8 mouse cellular contexts compared by ENCODE assay signal in the genomic region with DNA sequence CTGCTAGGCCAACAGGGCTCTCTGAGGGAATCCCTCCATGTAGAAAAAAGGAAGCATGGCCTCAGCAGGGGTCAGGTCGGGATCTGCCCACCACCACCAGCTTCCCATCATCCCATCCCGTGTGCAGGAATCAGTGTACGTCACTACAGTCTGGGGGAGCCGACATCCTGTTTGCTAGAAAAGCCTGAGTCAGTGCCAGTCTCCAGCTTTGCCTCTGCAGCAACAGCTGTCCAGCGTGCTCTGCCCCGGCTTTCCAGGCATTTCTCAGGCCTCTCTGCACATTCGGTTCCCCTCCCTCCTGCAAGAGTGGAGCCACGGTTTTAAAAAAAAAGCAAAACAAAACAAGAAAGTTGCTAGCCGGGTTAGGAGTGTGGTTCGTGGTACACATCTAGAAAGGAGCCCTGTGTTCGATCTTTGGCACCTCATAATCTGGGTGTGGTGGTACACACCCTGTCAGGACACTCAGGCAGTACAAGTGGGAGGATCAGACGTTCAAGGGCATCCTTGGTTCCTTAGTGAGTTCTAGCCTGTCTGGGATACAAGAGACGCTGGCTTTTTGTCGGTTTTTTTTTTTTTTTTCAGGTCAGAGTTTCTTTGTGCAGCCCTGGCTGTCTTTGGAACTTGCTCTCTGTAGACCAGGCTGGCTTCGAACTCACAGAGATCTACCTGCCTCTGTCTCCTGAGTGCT. TPM values are rescaled to one million over a fixed set of nuclear protein-coding genes. Genes with fewer than 3 reads are reported as not detected.
A peak's percentile ranks its signal among the peaks of the same experiment; 100 is the strongest.
DNase-seq lines count a peak whose midpoint lies in the region; ATAC-seq and TF ChIP-seq lines count a peak whose summit lies in the region.

No protein-coding gene starts in this region.

- no peak overlapping the region for H3K4me3 ChIP-seq in midbrain, embryonic 10.5 days
- no peak overlapping the region for H3K4me3 ChIP-seq in midbrain, postnatal 0 days (ENCODE audit: low read depth, low read length)
- no peak overlapping the region for H3K4me3 ChIP-seq in embryonic fibroblast, embryonic 13.5 days (ENCODE audit: insufficient read depth, low read length)
- no peak overlapping the region for H3K4me3 ChIP-seq in hindbrain, embryonic 11.5 days (ENCODE audit: low read depth, low read length)
- no peak overlapping the region for H3K4me3 ChIP-seq in lung, embryonic 14.5 days (ENCODE audit: low read depth, low read length)

- no peak overlapping the region for H3K4me2 ChIP-seq in midbrain, postnatal 0 days (ENCODE audit: low read depth, low read length, poor library complexity, severe bottlenecking)
- no peak overlapping the region for H3K4me2 ChIP-seq in hindbrain, embryonic 11.5 days (replicated peaks; ENCODE audit: low read depth, low read length)
- no peak overlapping the region for H3K4me2 ChIP-seq in lung, embryonic 14.5 days

- no peaks in the 10 kb centered on the region for H3K36me3 ChIP-seq in midbrain, embryonic 10.5 days
- no peaks in the 10 kb centered on the region for H3K36me3 ChIP-seq in midbrain, postnatal 0 days (ENCODE audit: insufficient read depth, low read length)
- no peaks in the 10 kb centered on the region for H3K36me3 ChIP-seq in hindbrain, embryonic 11.5 days (ENCODE audit: control insufficient read depth, insufficient read depth, low read length)
- no peaks in the 10 kb centered on the region for H3K36me3 ChIP-seq in lung, embryonic 14.5 days (ENCODE audit: insufficient read depth)

- WGBS in midbrain, embryonic 10.5 days: 55% methylated on average over 15 of the region's 15 CpGs
- WGBS in midbrain, postnatal 0 days: 46% methylated on average over 15 of the region's 15 CpGs
- WGBS in hindbrain, embryonic 11.5 days: 43% methylated on average over 15 of the region's 15 CpGs
- 26% methylated on average over 15 of the region's 15 CpGs for WGBS in lung, embryonic 14.5 days

- no peak overlapping the region for H3K9ac ChIP-seq in midbrain, postnatal 0 days (replicated peaks; ENCODE audit: low read length, poor library complexity, severe bottlenecking)
- no peak overlapping the region for H3K9ac ChIP-seq in hindbrain, embryonic 11.5 days (ENCODE audit: low read depth, low read length)
- no peak overlapping the region for H3K9ac ChIP-seq in lung, embryonic 14.5 days

- DNase-seq in midbrain, embryonic 10.5 days (ENCODE audit: low spot score): no peak
- DNase-seq in midbrain, postnatal 0 days (ENCODE audit: low spot score): no peak
- no peak for DNase-seq in hindbrain, embryonic 11.5 days (ENCODE audit: low spot score)
- DNase-seq in lung, embryonic 14.5 days: peak; percentile 85
- no peak for DNase-seq in right cerebral cortex, postnatal 14 days
- DNase-seq in layer of hippocampus, adult 18-20 months (ENCODE audit: low spot score in 2 of 2): no peak
- DNase-seq in spleen, postnatal 14 days (ENCODE audit: low spot score in 2 of 2): no peak

- H3K4me1 ChIP-seq in midbrain, embryonic 10.5 days: peaks cover 57% of the 10 kb centered on the region
- peaks cover 16% of the 10 kb centered on the region; the same call in 1 of the 2 replicates for H3K4me1 ChIP-seq in midbrain, postnatal 0 days (ENCODE audit: insufficient read depth, low read length)
- peaks cover 14% of the 10 kb centered on the region for H3K4me1 ChIP-seq in embryonic fibroblast, embryonic 13.5 days (ENCODE audit: control insufficient read depth, insufficient read depth, low read length)
- H3K4me1 ChIP-seq in hindbrain, embryonic 11.5 days (replicated peaks; ENCODE audit: control insufficient read depth, insufficient read depth, low read length): peaks cover 6% of the 10 kb centered on the region
- peaks cover 23% of the 10 kb centered on the region for H3K4me1 ChIP-seq in lung, embryonic 14.5 days (ENCODE audit: insufficient read depth)

- TF ChIP-seq CTCF in midbrain, postnatal 0 days (IDR thresholded peaks at IDR 0.05): no peak
- no peak for TF ChIP-seq CTCF in embryonic fibroblast, embryonic 13.5 days (IDR thresholded peaks at IDR 0.05; ENCODE audit: borderline replicate concordance, insufficient read depth, low read length)
- no peak for TF ChIP-seq CTCF in lung, embryonic 14.5 days (IDR thresholded peaks at IDR 0.05; ENCODE audit: low read depth)

- ATAC-seq in midbrain, postnatal 0 days (ENCODE audit: low FRiP score): no peak
- no peak for ATAC-seq in hindbrain, embryonic 11.5 days (ENCODE audit: low FRiP score)
- peak; percentile 12; the same call in 1 of the 2 replicates for ATAC-seq in lung, embryonic 14.5 days (ENCODE audit: insufficient read depth)

- H3K27me3 ChIP-seq in midbrain, embryonic 10.5 days (ENCODE audit: low read depth, poor library complexity, severe bottlenecking): peaks cover 27% of the 10 kb centered on the region
- no peaks in the 10 kb centered on the region for H3K27me3 ChIP-seq in midbrain, postnatal 0 days (ENCODE audit: insufficient read depth, low read length)
- 0 out of 2 replicates have a peak, but pooled peaks cover 3% of the 10 kb centered on the region for H3K27me3 ChIP-seq in hindbrain, embryonic 11.5 days (ENCODE audit: control insufficient read depth, insufficient read depth, low read length)
- H3K27me3 ChIP-seq in lung, embryonic 14.5 days (ENCODE audit: insufficient read depth, low read length): no peaks in the 10 kb centered on the region

- H3K27ac ChIP-seq in midbrain, embryonic 10.5 days (replicated peaks): peak overlapping the region; percentile 83
- no peak overlapping the region for H3K27ac ChIP-seq in midbrain, postnatal 0 days (ENCODE audit: low read depth, low read length)
- peak overlapping the region; percentile 79 for H3K27ac ChIP-seq in embryonic fibroblast, embryonic 13.5 days (ENCODE audit: insufficient read depth, low read length)
- H3K27ac ChIP-seq in hindbrain, embryonic 11.5 days (ENCODE audit: low read depth, low read length): peak overlapping the region; percentile 77
- H3K27ac ChIP-seq in lung, embryonic 14.5 days (ENCODE audit: low read depth): peak overlapping the region; percentile 64

- H3K9me3 ChIP-seq in midbrain, embryonic 10.5 days (replicated peaks): no peaks in the 10 kb centered on the region
- H3K9me3 ChIP-seq in midbrain, postnatal 0 days (ENCODE audit: low read length): no peaks in the 10 kb centered on the region
- no peaks in the 10 kb centered on the region for H3K9me3 ChIP-seq in hindbrain, embryonic 11.5 days (ENCODE audit: control insufficient read depth, low read length)
- H3K9me3 ChIP-seq in lung, embryonic 14.5 days (ENCODE audit: low read depth, low read length): no peaks in the 10 kb centered on the region

- no peak for TF ChIP-seq POLR2A in embryonic fibroblast, embryonic 13.5 days (IDR thresholded peaks at IDR 0.05; ENCODE audit: low read depth, low read length)

RNA-seq across cellular contexts. Expression of gene Ddit4, which starts 32.0 kb away (rescaled TPM):
- 31.8 and 31.9 TPM in 2 replicates for polyA plus RNA-seq in midbrain, embryonic 10.5 days (2016; fragmentation: Nextera tagmentation; extraction: Ambion mirVana)
- total RNA-seq in midbrain, postnatal 0 days (2014; rRNA removed): 56.6 and 57.5 TPM in 2 replicates
- polyA plus RNA-seq in midbrain, postnatal 0 days (2015; fragmentation: Nextera tagmentation; extraction: Ambion mirVana): 43.4 and 43.6 TPM in 2 replicates
- polyA plus RNA-seq in embryonic fibroblast, embryonic 13.5 days (2011; ENCODE audit: insufficient read length, low read depth, missing spikeins): 150 and 156 TPM in 2 replicates
- polyA plus RNA-seq in hindbrain, embryonic 11.5 days (2014; fragmentation: Nextera tagmentation; extraction: Ambion mirVana): 4.6 and 5.5 TPM in 2 replicates
- polyA plus RNA-seq in lung, embryonic 14.5 days (2014; fragmentation: Nextera tagmentation; extraction: Ambion mirVana): 3.0 and 3.5 TPM in 2 replicates
- 10 to 100 TPM; 69.7 to 89.5 TPM for total RNA-seq in layer of hippocampus, adult 18-20 months (2021)

RNA-seq across cellular contexts. Expression of gene Dnajb12, which starts 40.3 kb away (rescaled TPM):
- polyA plus RNA-seq in midbrain, embryonic 10.5 days (2016; fragmentation: Nextera tagmentation; extraction: Ambion mirVana): 27.3 and 27.6 TPM in 2 replicates
- 47.9 and 51.6 TPM in 2 replicates for total RNA-seq in midbrain, postnatal 0 days (2014; rRNA removed)
- 25.7 and 26.3 TPM in 2 replicates for polyA plus RNA-seq in midbrain, postnatal 0 days (2015; fragmentation: Nextera tagmentation; extraction: Ambion mirVana)
- 31.5 and 36.2 TPM in 2 replicates for polyA plus RNA-seq in embryonic fibroblast, embryonic 13.5 days (2011; ENCODE audit: insufficient read length, low read depth, missing spikeins)
- polyA plus RNA-seq in hindbrain, embryonic 11.5 days (2014; fragmentation: Nextera tagmentation; extraction: Ambion mirVana): 22.0 and 22.6 TPM in 2 replicates
- polyA plus RNA-seq in lung, embryonic 14.5 days (2014; fragmentation: Nextera tagmentation; extraction: Ambion mirVana): 26.7 and 28.1 TPM in 2 replicates
- total RNA-seq in layer of hippocampus, adult 18-20 months (2021): 10 to 100 TPM; 52.7 to 53.2 TPM
